Mouse (Mus musculus) 3T3-L1 (cell line): ENCODE results near the gene Fbxw21.

ENCODE experiments used
- DNase-seq: peaks from one replicate; pipeline ENCODE4 v3.0.0-alpha.2; 2015; ENCODE audit warnings: low read depth, low spot score

Fbxw21 gene

GRCm38 (mm10) chr9:109111591-109111990, 50.2 kb downstream of the Fbxw21 start:
- no peak for DNase-seq

- DNase-seq: no peak
These were observed 50.7 kb downstream of the Fbxw21 start for GRCm38 (mm10) chr9:109111101-109111500.

- no peak for DNase-seq
These were observed 51.6 kb downstream of the Fbxw21 start for GRCm38 (mm10) chr9:109110240-109110639.

- no peak for DNase-seq
These were observed 54.5 kb downstream of the Fbxw21 start for GRCm38 (mm10) chr9:109107341-109107740.

GRCm38 (mm10) chr9:109105648-109106047, 56.2 kb downstream of the Fbxw21 start:
- no peak for DNase-seq

GRCm38 (mm10) chr9:109105011-109105410, 56.8 kb downstream of the Fbxw21 start:
- DNase-seq: no peak

GRCm38 (mm10) chr9:109104083-109104482, 57.8 kb downstream of the Fbxw21 start:
- DNase-seq: no peak

GRCm38 (mm10) chr9:109103250-109103649, 58.6 kb downstream of the Fbxw21 start:
- no peak for DNase-seq

GRCm38 (mm10) chr9:109102541-109102940, 59.3 kb downstream of the Fbxw21 start:
- no peak for DNase-seq

GRCm38 (mm10) chr9:109101933-109102445, 59.9 kb downstream of the Fbxw21 start:
- no peak for DNase-seq

GRCm38 (mm10) chr9:109100307-109100928, 61.4 kb downstream of the Fbxw21 start:
- DNase-seq: no peak

GRCm38 (mm10) chr9:109098969-109099368, 62.9 kb downstream of the Fbxw21 start:
- no peak for DNase-seq

- DNase-seq: no peak
These were observed 63.5 kb downstream of the Fbxw21 start for GRCm38 (mm10) chr9:109098366-109098765.

- no peak for DNase-seq
These were observed 64.0 kb downstream of the Fbxw21 start for GRCm38 (mm10) chr9:109097831-109098230.

GRCm38 (mm10) chr9:109097291-109097690, 64.5 kb downstream of the Fbxw21 start:
- no peak for DNase-seq

- no peak for DNase-seq
These were observed 65.0 kb downstream of the Fbxw21 start for GRCm38 (mm10) chr9:109096856-109097255.

GRCm38 (mm10) chr9:109096251-109096661, 65.6 kb downstream of the Fbxw21 start:
- no peak for DNase-seq

GRCm38 (mm10) chr9:109095137-109095982, 66.5 kb downstream of the Fbxw21 start, which contains the start of gene Plxnb1:
Gene Plxnb1, plus strand, starts transcription at chr9:109095389.
- no peak for DNase-seq

GRCm38 (mm10) chr9:109094553-109095136, 67.2 kb downstream of the Fbxw21 start:
- no peak for DNase-seq

GRCm38 (mm10) chr9:109093786-109094552, 67.9 kb downstream of the Fbxw21 start:
- no peak for DNase-seq

- no peak for DNase-seq
These were observed 69.0 kb downstream of the Fbxw21 start for GRCm38 (mm10) chr9:109092799-109093198.

GRCm38 (mm10) chr9:109091802-109092201, 70.0 kb downstream of the Fbxw21 start:
- no peak for DNase-seq
